Mouse (Mus musculus): ENCODE data around the gene Best2.

GRCm38 (mm10) chr8:85036381-85036717 is 22.0 kb upstream of the Best2 start:
- no peak for TF ChIP-seq CTCF (IDR thresholded peaks at IDR 0.05; ENCODE audit: low read depth)
- no peak for TF ChIP-seq EP300 (IDR thresholded peaks at IDR 0.05; ENCODE audit: low read depth)

Data from liver, embryonic 14.5 days (tissue).